Mouse (Mus musculus) neural tube, embryonic 13.5 days (tissue): Measurements from ENCODE around the gene Nr2f1. TPM values are rescaled to one million over a fixed set of nuclear protein-coding genes. Genes with fewer than 3 reads are reported as not detected.

Experiments used
- ATAC-seq: fragments of 200-750 bp; cut with Nextera tagmentation; 2 replicates; pipeline ENCODE4 v1.8.0; 2017; ENCODE audit warnings: low read depth, mild to moderate bottlenecking, moderate TSS enrichment, moderate library complexity
- H3K27ac ChIP-seq: fragments of 300-500 bp; sonication (generic); replicated peaks from 2 replicates; pipeline ENCODE4 v1.5.1; 2015; ENCODE audit warnings: moderate library complexity, mild to moderate bottlenecking, inconsistent platforms
- H3K27me3 ChIP-seq: fragments of 300-500 bp; sonication (generic); 2 replicates; pipeline ENCODE4 v1.6.1; 2015; ENCODE audit warnings: mild to moderate bottlenecking, inconsistent platforms
- H3K36me3 ChIP-seq: fragments of 300-500 bp; sonication (generic); 2 replicates; pipeline ENCODE4 v1.6.1; 2015; ENCODE audit warnings: mild to moderate bottlenecking, inconsistent platforms
- H3K4me1 ChIP-seq: fragments of 300-500 bp; sonication (generic); replicated peaks from 2 replicates; pipeline ENCODE4 v1.6.1; 2015; ENCODE audit warnings: inconsistent platforms
- H3K4me2 ChIP-seq: fragments of 300-500 bp; sonication (generic); 2 replicates; pipeline ENCODE4 v1.6.1; 2015; ENCODE audit warnings: inconsistent platforms, mild to moderate bottlenecking, moderate library complexity
- H3K4me3 ChIP-seq: fragments of 300-500 bp; sonication (generic); 2 replicates; pipeline ENCODE4 v1.5.1; 2015; ENCODE audit warnings: mild to moderate bottlenecking, inconsistent platforms
- H3K9ac ChIP-seq: fragments of 300-500 bp; sonication (generic); 2 replicates; pipeline ENCODE4 v1.6.1; 2015; ENCODE audit warnings: moderate library complexity, mild to moderate bottlenecking, inconsistent platforms
- H3K9me3 ChIP-seq: fragments of 300-500 bp; sonication (generic); 2 replicates; pipeline ENCODE4 v1.6.1; 2016; ENCODE audit warnings: inconsistent platforms
- WGBS: fragments of 180-500 bp; shearing (Covaris S2); methylation state at CpG from one replicate; pipeline ENCODE4 v1.1.7; 2015; 5-methylcytosine and 5-hydroxymethylcytosine counted together
- polyA plus RNA-seq: library from polyadenylated mRNA; unstranded; fragments of >200 nt; fragmentation: Nextera tagmentation; extraction: Ambion mirVana; gene quantifications from 2 replicates; pipeline ENCODE4 v1.2.1, GENCODE M21; 2015

The Nr2f1 gene
- polyA plus RNA-seq, 1 experiment from 2014 or later, result 46.8 TPM

DNA sequence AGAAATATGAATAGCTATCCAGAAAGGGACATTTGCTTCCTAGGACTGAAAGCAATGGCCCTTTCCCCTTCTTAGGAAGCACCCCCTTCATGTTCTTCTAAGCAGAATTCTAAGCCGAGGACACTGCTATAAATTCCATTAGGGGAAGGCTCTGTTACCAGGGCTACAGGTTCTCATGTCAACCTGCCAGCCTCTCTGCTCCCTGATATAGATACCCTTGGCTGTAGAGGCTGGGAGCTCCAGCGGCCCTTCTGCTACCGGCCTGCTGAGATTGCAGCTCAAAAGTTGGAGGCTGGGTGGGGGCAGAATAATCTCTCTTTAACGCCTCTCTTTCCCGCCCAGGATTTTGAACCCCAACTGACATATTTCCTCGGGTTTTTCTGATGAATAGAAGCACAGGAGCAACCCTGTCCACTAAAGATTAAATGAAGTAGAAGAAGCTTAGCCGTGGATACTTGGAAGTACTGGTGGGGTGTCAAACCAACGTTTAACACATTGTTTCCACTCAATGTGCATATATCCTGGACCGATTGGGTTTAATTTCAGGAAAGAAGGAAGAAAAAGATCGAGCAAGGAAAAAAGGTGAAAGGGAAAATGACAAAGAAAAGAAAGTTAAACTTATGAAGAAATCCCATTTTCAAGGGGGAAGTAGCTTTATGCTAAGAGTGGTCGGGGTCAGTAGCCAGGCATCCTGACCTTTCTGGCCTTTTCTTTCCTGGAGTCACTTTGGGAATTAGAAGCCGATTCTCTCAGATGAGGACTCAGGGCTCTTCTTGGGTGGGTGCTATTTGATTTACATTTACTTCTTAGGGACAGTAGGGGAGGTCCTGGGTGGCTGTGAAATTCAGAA lies 8.5 kb upstream of the Nr2f1 start:
- no peak for ATAC-seq
- Histone ChIP-seq H3K36me3 (no peaks in the 10 kb centered on the region), H3K27me3 (no peaks in the 10 kb centered on the region; the same call in 1 of the 2 replicates), H3K9me3 (no peaks in the 10 kb centered on the region), H3K9ac (peak overlapping the region; percentile 34; the same call in 1 of the 2 replicates), H3K4me2 (peak overlapping the region; percentile 92), H3K4me3 (0 out of 2 replicates have a peak overlapping the region, but pooled peaks have one; percentile 12), H3K4me1 (peaks cover 79% of the 10 kb centered on the region), H3K27ac (peak overlapping the region; percentile 38)
- WGBS, result 6% methylated on average over 12 of the region's 12 CpGs

DNA sequence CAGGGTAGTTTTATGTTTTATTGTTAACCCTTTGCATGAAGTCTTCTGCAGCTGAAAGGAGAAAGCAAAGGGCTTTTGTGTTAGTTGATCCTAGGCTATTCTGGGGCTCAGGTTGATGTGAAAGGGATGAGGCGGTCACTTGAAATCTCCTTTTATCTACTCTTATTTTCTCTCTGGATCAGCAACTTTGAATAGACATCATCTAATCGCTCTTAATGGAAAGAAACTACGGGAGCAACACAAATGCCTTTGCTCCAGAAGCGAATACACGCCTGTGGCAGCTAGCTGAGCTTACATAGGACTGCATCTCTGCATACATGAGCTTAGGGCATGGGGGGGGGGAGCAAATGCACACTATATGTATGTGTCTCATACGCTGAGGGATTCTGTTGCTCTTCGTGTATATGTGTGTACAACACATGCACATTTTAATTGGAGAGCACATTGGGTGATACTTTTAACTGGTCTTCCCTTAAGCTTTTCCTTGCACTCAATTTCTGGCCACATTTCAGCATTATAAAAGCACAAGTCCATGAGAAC lies 7.4 kb upstream of the Nr2f1 start:
- no peaks in the 10 kb centered on the region for H3K27me3 ChIP-seq
- H3K27ac ChIP-seq, result no peak overlapping the region; the same call in 1 of the 2 replicates
- 21% methylated on average over 7 of the region's 7 CpGs for WGBS
- ATAC-seq, result no peak
- H3K9ac ChIP-seq, result peak overlapping the region; percentile 44; the same call in 1 of the 2 replicates
- H3K36me3 ChIP-seq, result no peaks in the 10 kb centered on the region
- peak overlapping the region; percentile 14; the same call in 1 of the 2 replicates for H3K4me3 ChIP-seq
- H3K4me1 ChIP-seq, result peaks cover 71% of the 10 kb centered on the region
- H3K4me2 ChIP-seq, result peak overlapping the region; percentile 92
- no peaks in the 10 kb centered on the region for H3K9me3 ChIP-seq

DNA sequence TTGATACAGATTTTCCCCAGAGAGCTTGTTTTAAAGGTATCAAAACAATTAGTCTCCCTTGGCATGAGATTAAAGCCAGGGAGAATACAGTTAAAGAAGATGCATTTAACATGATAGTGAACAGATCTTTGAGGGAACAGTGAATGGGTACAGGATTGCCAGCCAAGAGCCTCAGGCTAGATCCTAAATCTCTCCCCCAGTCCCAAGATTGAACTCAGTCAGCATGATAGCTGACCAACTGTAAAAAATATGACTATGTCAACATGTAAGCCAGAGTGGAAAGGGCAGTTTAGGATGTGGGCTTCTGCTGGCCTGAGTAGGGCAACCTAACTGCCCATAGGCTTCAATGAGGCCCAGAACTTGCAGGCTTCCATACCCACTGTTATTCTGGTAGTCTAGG lies 5.9 kb upstream of the Nr2f1 start:
- Histone ChIP-seq H3K4me2 (peak overlapping the region; percentile 88), H3K27me3 (no peaks in the 10 kb centered on the region), H3K9ac (no peak overlapping the region), H3K27ac (0 out of 2 replicates have a peak overlapping the region, but pooled peaks have one; percentile 15), H3K9me3 (no peaks in the 10 kb centered on the region), H3K4me1 (peaks cover 57% of the 10 kb centered on the region), H3K4me3 (no peak overlapping the region), H3K36me3 (no peaks in the 10 kb centered on the region)
- no peak for ATAC-seq

DNA sequence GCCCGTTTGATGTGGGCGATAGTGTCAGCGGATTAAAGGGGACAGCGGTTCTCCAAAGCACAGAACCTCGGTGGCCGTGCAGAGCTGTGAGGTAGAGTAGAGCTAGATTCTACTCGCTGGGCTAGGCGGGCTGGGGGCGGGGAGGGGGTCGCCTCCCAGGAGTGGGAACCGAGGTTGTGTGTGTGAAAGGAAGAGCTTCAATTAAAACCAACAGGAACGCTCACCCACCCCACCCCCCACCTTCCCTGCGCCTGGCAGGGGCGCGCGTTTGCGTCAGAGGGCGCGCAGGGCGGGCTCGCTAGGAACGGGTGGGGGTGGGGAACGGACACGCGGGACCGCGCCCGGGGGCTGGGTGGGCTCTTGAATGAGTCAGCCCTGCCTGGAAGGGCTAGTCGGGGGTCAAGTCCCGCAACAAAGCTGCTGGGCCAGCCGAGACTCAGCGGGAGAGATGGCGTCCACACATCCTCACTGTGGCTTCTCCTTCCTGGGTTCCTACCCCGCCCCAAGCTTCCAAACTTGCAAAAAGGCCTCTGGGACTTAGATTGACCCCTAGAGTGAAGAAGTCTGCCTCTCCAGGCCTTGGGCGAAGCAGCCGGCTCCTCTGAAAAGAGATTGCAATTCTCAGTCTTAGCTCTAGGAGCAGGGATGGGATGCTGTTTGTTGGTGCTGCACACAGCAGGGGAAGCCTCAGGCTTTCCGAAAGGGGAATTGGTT lies 3.9 kb upstream of the Nr2f1 start:
- ATAC-seq, result peak; percentile 51
- peak overlapping the region; percentile 97 for H3K4me3 ChIP-seq
- no peaks in the 10 kb centered on the region for H3K9me3 ChIP-seq
- peak overlapping the region; percentile 92 for H3K9ac ChIP-seq
- peak overlapping the region; percentile 88 for H3K4me2 ChIP-seq
- peak overlapping the region; percentile 98 for H3K27ac ChIP-seq
- H3K36me3 ChIP-seq, result no peaks in the 10 kb centered on the region
- no peaks in the 10 kb centered on the region for H3K27me3 ChIP-seq
- WGBS, result under 1% methylated on average over 37 of the region's 37 CpGs
- H3K4me1 ChIP-seq, result peaks cover 38% of the 10 kb centered on the region

DNA sequence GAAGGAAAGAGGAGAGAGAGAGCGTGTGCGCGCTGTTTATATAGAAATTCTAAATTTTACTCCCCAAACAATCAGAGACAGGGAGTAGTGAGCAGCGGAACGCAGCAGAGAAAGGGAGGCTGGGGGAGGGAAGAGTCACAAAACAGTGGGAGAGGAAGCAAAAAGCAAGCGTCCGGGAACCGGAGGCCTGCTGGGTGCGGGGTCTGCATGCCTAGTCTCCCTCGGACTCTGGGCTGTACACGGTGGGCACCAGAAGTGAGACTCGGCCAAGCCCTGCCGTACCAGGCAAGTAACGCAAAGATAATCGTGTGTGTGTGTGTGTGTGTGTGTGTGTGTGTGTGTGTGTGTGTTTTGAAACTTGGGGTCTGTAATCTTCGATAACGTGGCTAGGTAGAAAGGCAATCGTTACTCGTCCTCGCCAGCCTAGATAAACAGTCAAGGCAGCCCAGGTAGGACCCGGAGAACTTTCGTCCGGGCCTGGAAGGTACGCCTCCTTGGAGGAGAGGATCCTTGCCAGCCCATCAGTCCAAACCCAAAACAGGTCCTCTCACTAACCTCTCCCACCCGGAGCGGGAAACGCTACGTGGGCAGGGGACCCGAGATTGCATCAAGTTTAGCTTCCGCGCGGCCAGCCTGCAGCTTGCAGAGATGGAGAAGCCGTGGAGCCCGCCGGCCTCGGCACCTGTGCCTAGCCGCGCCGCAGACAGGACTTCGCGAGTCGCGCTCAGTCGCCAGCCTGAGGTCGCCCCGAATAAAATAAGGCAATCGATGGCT lies 3.2 kb upstream of the Nr2f1 start:
- under 1% methylated on average over 47 of the region's 47 CpGs for WGBS

DNA sequence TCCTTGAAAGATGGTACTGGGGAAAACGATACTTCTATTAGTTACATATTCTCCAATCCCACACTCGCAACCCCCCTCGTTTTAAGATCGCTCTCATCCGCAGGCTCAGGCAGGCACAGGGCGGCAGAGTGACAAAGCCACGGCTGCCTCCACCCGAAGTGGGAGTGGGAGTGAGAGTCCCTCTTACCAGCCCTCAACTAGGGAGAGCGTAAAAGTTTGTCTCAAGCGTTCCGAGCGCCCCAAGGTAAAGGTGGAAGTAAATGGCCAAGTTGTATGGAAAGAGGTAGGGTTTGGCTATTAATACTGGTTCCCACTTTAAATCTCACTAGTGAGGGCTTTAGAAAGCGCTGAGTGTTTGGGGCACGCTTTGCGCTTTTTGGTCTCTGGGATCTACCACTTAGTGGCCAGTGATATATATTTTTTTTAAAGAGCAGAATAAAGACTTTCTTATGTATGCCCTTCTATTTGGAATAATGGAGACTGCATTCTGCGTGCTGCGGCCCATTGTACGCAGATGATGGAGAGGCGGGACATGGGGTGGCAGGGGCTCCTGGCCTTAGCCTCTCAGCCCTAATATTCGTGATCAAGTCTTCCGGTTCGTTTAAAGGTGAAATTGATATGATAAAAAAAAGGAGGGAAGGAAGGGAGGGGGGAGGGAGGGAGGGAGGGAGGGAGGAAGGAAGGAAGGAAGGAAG lies 2.5 kb upstream of the Nr2f1 start:
- peak overlapping the region; percentile 92 for H3K9ac ChIP-seq
- H3K9me3 ChIP-seq, result no peaks in the 10 kb centered on the region
- no peaks in the 10 kb centered on the region for H3K36me3 ChIP-seq
- H3K4me3 ChIP-seq, result peak overlapping the region; percentile 97
- H3K4me1 ChIP-seq, result peaks cover 25% of the 10 kb centered on the region
- peak overlapping the region; percentile 88 for H3K4me2 ChIP-seq
- under 1% methylated on average over 22 of the region's 22 CpGs for WGBS
- H3K27ac ChIP-seq, result peak overlapping the region; percentile 98
- no peaks in the 10 kb centered on the region for H3K27me3 ChIP-seq
- no peak; the same call in 1 of the 2 replicates for ATAC-seq

More for the DNA sequence above, 3.2 kb upstream of the Nr2f1 start:
- peaks cover 31% of the 10 kb centered on the region for H3K4me1 ChIP-seq
- no peaks in the 10 kb centered on the region for H3K27me3 ChIP-seq
- H3K36me3 ChIP-seq, result no peaks in the 10 kb centered on the region
- H3K9ac ChIP-seq, result peak overlapping the region; percentile 92
- no peaks in the 10 kb centered on the region for H3K9me3 ChIP-seq
- H3K4me2 ChIP-seq, result peak overlapping the region; percentile 88
- peak; percentile 0; the same call in 1 of the 2 replicates for ATAC-seq
- H3K27ac ChIP-seq, result peak overlapping the region; percentile 98
- peak overlapping the region; percentile 97 for H3K4me3 ChIP-seq

DNA sequence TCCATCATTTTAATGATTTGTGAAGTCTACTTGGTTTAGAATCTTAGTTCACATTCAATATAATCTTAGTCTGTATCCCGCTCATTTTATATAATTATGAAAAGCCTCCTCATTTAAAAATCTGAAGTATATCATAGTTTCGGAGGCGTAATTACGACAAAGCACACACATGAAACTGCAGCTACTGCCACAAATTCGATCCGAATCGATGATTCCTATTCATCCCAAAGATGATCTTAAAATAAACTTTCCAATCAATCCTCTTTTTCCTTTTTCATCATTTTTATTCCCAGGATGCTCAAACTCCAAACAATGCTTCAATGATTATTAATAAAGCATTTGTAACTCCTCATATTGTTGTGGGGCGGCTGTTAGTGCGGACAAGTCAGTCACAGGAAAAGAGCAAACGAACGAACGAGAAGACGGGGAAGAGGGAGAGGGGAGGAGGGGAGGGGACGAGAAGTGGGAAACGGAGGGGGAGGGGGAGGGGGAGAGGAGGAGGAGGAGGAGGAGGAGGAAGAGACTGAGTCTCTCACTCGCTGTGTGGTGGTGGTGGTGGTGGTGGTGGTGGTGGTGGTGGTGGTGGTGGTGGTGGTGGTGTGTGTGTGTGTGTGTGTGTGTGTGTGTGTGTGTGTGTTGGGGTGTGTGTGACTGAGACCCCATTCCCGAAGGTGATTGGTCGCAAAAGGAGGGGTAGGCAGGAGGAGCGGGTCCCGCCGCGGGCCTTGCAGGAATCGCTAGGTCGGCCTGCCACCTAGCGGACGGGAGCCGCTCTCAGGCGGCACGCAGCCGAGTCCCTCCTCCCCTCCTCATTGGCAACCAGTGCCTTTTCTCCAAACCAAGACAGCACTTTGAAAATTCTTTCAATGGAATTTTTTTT lies 1.7 kb upstream of the Nr2f1 start:
- H3K27ac ChIP-seq, result peak overlapping the region; percentile 100
- WGBS, result under 1% methylated on average over 26 of the region's 30 CpGs
- ATAC-seq, result peak; percentile 40

DNA sequence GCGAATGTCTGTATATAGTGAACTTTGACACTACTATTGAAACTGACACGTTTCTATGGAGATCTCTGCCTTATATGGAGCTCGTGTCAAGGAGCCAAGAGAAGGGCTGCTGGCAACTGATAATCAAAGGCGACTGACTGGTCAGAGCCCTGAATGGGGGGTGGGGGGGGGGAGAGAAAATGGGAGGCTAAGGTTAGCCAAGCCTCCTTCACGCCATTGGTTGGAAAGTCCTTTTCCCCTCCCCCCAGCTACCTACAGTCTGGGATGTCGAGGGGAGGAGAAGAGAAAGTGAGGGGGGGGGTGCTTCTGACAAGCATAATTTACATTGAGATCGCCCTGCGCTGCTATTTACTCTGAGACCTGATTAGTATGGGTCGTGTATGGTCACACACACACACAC lies 850 bp upstream of the Nr2f1 start:
- no peaks in the 10 kb centered on the region for H3K27me3 ChIP-seq
- 0 out of 2 replicates have a peak, but pooled peaks cover 1% of the 10 kb centered on the region for H3K36me3 ChIP-seq
- peak overlapping the region; percentile 88 for H3K4me2 ChIP-seq
- peak overlapping the region; percentile 97 for H3K4me3 ChIP-seq
- ATAC-seq, result peak; percentile 44
- peaks cover 27% of the 10 kb centered on the region for H3K4me1 ChIP-seq
- H3K9me3 ChIP-seq, result no peaks in the 10 kb centered on the region
- WGBS, result under 1% methylated on average over 8 of the region's 9 CpGs
- peak overlapping the region; percentile 100 for H3K9ac ChIP-seq
- H3K27ac ChIP-seq, result peak overlapping the region; percentile 100

More for the DNA sequence above, 1.7 kb upstream of the Nr2f1 start:
- no peaks in the 10 kb centered on the region for H3K36me3 ChIP-seq
- peak overlapping the region; percentile 92 for H3K9ac ChIP-seq
- peaks cover 25% of the 10 kb centered on the region for H3K4me1 ChIP-seq
- H3K9me3 ChIP-seq, result no peaks in the 10 kb centered on the region
- H3K4me3 ChIP-seq, result peak overlapping the region; percentile 97
- H3K27me3 ChIP-seq, result no peaks in the 10 kb centered on the region
- peak overlapping the region; percentile 88 for H3K4me2 ChIP-seq

DNA sequence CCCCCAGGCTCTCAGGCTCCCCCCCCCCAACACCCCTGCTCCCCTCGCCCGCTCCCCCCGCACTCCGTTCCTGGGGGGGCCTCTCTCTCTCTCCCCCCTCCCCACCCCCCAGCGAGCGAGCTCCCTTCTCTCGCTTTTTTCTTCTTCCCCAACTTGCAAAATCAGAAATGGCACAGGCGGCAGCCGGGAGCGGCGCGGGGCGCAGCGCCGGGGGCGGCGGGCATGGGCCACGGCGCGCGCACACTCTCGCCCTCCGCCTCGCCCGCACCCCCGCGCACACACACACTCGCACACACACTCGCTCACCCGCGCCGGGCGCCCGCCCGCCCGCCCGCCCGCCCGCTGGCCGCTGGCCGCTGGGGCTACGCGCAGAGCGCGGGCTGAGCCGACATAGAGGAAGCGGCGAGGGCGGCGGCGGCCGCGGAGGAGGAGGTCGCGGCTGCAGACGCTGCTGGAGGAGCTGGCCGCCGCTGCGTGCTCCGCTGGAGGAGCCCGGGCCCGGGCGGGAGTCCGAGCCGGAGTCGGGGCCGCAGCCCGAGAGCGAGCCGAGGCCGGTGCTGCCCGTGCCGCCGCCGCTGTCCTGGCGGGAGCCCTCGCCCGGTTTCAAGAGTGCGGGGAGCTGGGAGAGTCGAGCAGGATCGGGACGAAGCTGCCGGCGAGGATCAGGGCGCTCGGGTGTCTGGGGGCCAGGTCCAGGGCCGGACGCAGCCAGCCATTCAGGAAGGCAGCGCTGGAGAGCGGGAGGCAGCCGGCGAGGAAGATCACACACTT lies 501 bp downstream of the Nr2f1 start:
- Histone ChIP-seq H3K9ac (peak overlapping the region; percentile 100), H3K27me3 (no peaks in the 10 kb centered on the region), H3K4me2 (peak overlapping the region; percentile 88), H3K27ac (peak overlapping the region; percentile 100), H3K4me3 (peak overlapping the region; percentile 97), H3K36me3 (peaks cover 9% of the 10 kb centered on the region; the same call in 1 of the 2 replicates), H3K4me1 (peaks cover 25% of the 10 kb centered on the region), H3K9me3 (no peaks in the 10 kb centered on the region)
- ATAC-seq, result peak; percentile 4; the same call in 1 of the 2 replicates
- under 1% methylated on average over 82 of the region's 92 CpGs for WGBS
